Mouse (Mus musculus) Muller cell, postnatal 12 days (primary cell): Measurements from ENCODE around the gene Gm28048.

ENCODE experiments used
- DNase-seq: peaks from one replicate; pipeline ENCODE4 v3.0.0-alpha.2; 2015; ENCODE audit errors: inconsistent ontology term

The Gm28048 gene

DNA sequence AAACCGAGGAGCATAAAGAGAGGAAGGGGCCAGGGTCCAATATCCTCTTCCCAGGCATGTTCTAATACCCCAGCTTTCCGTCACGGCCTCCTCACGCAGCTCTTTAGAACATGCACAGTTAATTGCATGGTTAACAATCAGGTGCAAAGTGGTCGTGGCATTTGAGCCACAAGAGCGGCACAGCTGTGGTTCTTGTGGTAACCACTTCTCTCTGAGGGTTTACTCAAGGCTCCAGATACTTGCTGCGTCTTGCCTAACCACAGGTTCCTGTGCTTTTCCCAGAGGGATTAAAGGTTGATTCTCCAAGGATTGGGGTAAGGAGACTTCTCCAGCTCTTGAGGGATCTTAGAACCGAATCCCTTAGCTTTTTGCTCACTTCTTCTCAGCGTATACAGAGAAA, 90.6 kb downstream of the Gm28048 start:
- no peak for DNase-seq

DNA sequence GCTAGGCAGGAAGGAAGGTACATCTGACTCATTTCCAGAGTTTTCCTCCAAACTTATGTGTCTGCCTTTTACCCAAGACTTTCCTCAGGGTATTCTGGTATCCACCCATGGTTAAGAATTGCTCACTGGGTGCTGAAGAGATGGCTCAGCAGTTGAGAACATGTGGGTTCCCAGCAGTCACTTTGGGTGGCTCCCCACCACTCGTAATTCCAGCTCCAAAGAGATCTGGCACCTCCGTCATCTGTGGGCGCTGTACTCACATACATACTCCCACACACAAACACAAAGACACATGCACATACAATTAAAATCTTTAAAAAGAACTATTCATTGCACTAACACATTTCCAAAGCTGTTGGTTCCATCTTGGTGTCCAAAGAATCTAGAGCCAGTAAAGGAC, 92.7 kb downstream of the Gm28048 start:
- DNase-seq: no peak

DNA sequence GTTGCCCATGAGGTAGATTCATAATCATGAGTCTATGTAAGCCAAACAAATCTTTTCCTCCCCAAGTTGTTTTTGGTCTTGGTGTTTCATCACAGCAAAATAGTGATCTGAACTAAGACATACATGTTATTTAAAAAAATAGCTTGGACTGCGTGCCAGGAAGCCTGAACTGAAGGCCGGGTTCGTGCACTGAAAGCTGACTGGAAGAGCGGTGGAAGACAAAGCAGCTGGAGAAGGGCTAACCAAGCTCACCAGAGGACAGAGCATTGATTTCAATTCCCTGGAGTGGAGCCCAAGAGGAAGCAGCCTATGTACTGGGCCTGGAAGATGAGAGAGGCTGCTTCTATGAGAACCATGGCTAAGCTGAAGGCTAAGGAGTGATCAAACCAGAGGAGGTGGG, 94.9 kb downstream of the Gm28048 start:
- DNase-seq: no peak

DNA sequence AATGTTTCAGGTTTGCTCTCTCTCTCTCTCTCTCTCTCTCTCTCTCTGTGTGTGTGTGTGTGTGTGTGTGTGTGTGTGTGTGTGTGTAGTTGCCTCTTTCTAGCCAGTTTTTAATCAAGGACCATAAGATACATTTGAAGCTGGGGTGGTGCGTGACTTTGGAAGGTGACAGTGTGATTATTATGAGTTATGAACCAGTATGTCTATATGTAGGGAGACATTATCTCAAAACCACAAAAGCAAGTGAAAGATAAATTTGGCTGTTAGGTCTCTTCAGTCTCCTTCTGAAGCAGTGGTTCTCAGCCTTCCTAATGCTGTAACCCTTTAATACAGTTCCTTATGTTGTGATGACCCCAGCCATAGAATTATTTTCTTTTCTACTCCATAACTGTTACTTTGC, 96.5 kb downstream of the Gm28048 start:
- DNase-seq: no peak

DNA sequence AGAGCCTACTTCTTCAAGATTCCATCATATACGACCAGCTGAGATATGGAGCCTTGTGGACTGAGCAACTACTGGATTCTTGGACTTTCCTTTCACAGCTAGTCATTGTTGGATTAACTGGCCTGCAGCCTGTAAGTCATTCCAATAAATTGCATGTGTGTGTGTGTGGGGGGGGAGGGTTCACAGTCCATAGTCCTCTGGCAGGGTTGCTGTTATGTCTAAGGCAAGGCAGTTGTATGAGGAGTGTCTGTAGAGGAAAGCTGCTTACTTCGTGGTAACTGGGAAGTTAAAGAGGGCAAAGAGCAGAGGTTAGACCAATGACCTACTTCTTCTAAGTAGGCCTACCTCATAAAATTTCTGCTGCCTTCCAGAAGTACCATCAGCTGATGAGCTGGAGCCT, 98.2 kb downstream of the Gm28048 start:
- DNase-seq: no peak

DNA sequence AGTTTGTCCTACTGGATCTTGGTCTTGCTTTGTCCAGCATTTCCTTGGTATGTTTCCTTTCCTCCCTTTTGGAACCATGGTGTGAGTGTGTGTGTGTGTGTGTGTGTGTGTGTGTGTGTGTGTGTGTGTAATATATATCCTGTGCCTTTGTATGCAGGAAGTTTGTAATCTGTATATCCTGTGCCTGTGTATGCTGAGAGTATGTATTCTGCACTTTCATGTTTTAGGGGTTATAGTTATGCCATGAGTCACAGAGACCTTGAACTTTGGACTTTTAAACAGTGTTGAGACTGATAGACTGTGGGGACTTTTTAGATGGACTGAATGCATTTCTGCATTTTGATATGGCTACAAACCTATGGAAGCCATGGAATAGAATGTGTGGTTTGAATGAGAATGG, 99.0 kb downstream of the Gm28048 start:
- no peak for DNase-seq

DNA sequence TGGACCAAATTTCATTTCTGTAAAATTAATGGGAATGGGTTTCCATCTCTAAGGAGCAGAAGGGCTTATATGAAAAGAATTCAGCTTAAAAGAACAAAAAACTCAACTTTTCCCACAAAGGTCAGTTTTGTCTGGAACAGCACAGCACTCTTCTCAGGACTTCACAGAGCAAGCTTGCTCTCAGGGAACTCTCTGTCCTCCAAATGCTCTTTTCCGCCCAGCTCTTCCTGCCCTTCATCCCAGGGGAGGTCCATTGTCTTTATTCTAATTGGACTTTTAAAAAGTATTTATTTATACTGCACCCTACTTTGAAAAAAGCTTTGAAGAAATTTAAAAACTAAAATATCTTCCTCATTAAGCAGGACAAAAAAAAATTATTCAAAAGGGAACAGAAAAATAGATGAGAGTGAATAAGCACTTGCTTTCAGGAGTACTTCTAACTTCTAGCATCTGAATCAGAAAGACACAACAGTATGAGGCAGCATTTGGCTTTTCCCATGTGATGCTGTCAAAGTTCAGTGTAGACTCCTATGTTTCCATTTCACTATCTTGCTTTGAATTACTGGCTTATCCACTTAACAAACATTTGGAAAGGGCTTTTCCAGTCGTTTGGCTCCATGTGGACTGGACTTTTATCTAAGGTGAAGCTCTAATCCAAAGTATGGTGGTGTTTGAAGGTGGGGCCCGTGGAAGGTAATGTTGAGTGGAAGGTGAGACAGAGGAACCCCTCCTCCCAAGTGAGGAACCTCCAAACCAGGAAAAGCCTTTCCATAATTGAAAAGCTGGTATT, 101.3 kb downstream of the Gm28048 start:
- DNase-seq: no peak

DNA sequence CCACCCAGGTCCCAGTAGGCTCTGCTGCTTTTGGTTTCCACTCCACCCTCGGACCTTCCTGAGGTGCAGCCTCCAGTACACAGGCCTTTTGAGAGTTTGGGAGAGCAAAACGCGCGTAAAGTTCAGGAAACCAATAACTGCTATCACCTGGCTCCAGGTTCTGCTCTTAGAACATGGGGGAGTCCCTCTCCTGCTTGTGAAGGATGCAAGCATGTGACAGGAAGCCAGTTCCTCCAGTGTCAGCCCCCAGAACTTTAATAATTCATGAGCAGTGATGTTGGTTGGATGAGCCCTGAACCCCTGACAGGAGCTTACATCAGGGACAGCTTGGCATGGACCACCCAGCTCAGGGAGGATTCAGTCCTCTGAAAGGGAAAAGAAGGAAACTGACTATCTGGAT, 102.2 kb downstream of the Gm28048 start:
- no peak for DNase-seq

DNA sequence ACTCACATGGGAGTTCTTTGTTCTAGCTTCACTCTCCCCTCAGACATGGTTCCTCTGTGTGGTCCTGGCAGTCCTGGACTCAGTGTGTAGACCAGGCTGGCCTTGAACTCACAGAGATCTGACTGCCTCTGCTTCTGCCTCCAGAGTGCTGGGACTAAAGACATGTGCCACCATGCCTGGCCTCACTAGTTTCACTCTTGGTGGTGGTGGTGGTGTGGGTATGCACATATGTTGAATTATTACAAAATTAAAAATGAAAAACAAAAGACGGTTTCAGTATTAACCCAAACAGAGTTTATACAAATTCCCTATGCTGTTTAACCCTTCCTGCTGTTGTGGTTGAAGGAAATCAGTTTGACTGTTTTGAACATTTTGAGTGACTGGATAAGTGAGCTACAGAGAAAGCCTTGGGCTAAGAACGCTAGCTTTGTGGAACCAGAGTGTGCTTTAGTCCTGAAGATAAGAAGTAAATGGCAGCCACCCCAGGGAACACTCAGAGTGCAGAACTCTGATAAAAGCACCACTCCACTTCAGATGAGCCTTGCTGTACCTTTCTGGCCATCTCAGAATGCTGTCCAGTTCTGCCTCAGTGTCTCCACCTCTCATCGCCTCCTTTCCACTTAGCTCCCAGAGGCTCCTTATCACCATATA, 105.1 kb downstream of the Gm28048 start:
- DNase-seq: no peak

DNA sequence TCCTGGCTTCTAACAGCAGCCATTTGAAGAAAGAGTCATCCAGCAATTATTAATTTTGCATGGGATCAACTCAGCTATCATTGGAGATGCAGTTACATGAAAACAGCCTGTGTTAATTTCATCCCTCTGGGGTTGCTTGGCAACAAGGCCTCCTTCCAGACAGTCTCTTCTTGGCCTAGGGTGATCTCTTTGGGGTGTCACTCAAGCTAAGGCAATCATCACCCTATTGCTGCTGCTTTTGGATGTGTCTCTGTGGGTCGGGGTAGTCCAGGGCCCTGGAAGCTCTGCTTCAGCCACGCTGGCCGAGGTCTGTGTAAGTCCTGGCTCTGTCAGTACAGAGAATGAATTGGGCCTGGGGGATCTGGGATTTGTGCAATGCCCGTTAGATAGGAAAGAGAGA, 106.6 kb downstream of the Gm28048 start:
- DNase-seq: no peak

DNA sequence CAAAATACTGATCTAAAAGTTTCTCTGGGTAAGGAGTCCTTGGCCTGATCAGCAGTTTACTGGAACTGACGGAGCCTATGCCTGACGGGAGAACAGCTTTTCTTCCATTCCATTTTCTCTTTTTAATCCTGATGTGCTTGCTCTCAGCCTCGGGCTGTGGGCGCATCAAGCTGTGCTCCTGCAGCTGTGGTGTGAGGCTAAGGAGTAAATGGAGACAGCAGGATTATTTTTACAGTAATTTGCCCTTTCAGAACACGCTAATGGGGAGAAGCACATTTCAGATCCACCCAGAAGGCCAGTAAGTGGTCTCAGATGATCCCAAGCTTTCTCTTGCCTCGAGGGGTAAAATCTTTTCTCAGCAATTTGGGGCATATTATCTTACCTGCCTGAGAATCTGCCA, 107.1 kb downstream of the Gm28048 start:
- no peak for DNase-seq

DNA sequence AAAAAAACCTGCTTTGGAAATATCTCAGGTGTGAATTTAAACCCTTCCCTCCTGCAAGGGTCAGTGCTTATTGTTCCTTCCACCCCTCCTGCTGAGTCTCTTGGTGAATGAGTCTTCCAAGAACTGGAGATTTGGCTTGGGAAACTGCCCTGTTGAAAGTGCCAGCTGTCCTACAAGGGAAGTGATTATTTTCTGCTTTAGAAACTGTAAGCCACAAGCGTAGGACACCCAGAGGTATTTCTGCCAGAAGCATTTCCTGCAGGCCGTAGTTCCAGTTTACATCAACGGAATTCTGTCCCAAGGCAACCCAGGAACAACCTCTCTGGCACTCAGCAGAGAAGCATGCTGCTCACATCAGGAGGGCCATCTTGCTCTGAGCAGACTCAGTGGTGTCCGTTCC, 108.5 kb downstream of the Gm28048 start:
- DNase-seq: peak; percentile 76

DNA sequence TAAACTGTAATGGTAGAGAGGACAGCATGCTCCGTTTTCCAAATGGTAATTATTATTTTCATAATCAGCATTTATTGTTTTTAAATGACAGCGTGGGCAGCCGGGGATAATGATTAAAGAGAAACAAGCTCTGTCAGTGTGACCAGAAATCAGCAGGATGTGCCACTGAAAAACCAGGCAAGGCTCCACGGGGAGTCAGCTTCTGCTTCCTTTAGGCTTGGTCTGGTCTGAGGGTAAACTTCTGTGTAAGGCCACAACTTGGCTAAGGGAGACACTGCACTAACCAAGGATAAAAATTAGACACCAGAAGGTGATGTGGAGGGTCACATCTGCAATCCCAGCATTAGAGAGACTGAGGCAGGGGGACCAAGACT, 109.6 kb downstream of the Gm28048 start:
- no peak for DNase-seq

DNA sequence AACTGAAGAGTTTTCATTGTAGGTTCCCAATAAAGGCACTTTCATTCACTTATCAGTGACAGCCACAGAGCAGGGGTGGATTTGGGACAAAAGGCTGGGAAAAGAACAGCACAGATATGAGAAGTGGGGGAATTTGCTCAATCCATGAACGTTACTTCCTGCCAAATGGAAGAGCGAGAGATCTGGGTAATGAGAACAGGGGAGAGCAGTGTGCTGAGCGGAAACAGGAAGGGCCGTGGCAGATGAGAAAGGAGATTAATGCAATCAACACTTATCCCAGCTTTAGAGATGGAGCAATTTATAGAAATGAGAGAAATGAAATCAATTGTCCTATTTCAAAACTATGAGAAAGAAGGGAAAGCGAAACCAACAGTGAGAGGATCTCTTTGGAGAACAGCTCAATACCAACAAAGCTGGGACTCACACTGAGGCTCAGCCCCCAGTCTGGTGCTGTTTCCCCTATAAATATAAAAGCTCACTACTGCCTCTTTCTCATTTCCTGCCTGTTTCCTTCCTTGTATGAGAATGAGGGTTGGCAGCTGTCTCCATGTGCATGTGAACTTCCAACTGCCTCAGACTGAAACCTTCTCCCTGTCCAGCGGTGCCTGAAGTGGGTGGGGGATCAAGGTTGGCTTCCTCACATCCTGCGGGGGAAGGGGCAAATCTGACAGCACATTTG, 110.1 kb downstream of the Gm28048 start:
- DNase-seq: no peak

DNA sequence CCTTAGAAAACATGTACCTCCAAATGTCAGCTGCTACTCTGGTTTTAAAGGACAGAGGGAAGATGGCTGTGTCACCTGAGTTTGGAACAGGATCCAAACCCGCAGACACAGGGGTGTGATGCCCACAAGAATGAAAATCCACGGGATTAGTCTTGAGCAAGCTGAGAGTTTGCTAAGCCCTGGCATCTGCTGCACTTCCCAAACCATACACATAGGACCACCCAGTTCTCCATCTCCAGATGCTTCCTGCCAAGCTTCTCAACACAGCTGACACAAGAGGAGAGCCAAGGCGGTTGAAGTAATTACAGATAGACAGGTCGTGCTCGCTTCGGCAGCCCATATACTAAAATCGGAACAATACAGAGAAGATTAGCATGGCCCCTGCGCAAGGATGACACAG, 113.3 kb downstream of the Gm28048 start:
- DNase-seq: no peak

DNA sequence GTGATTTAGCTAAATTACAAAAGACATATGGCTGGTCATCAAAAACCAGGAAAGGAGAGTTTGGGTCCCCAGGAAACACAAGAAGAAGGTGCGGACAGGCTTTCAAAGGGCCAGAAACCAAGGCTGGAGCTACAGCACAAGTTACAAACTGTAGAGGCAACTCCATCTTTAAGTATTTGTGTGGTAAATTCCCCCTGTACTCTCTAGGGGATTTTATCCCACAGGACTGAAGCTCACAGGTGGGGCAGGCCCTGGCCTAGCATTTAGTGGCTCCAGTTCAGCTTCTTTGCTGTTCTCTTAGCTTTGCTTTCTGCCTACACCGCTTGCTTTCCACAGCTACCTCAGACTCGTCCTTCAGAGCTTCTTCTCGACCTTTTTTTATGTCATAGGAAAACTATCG, 114.2 kb downstream of the Gm28048 start:
- no peak for DNase-seq

DNA sequence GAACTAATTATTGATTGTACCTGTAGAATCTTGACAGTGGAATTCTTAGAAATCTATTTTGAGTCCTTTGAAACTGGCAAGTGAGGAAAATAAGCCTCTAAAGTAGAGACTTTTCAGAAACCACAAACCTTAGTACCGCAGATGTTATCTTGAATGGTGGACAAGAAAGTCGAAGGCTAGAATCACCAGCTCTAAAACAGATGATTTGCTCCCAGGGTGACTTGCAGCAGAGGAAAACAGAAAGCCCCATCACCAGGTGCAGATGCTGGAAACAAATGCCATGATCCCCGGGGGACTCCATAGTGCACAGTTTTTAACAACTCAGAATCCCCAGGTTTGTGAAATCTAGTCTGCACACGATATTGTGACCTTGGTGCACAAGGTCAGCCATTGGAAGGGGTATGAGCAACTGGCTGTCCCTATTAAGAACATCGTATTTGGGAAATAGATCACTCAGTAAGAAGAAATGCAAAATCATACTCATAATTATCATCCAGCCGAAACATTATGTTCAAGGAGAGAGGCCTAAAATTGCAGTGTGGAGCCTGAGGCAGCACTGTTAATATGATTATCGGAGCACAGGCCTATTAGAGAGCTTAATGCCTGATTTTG, 116.1 kb downstream of the Gm28048 start:
- DNase-seq: no peak

DNA sequence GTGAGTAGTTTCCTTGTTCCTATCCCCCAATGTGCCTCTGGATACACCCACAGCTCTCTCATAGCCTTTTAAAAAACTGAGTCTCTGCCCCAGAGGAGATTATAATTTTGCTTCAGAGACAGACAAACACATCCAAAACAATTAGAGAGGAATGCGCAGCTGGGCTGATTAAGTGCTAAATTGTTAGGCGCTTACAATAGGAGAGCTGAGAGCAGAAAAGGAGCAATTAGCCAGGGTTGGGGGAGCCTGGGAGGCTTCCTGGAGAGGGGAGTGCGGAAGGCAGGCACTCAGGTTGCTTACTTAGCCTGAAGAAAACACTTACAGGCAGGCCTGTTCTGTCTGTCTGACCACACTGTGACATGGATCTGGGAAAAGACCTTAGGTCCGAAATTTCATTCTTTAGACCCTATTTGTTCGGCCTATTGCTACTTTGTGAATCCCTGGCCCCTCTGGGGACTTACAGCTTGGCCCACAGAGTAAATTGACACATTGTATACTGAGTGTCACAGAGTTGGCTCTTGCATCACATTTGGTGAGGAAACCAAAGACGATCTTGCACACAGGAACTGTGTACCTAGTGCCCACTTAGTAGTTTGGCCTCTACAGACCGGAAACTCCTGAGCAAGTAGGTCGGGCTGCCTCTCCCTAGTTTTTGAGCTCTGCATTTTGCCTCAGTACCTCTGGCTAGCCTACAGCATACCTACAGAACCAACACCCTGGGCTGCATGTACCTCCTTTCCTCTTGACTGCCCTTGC, 117.4 kb downstream of the Gm28048 start:
- DNase-seq: peak; percentile 84

DNA sequence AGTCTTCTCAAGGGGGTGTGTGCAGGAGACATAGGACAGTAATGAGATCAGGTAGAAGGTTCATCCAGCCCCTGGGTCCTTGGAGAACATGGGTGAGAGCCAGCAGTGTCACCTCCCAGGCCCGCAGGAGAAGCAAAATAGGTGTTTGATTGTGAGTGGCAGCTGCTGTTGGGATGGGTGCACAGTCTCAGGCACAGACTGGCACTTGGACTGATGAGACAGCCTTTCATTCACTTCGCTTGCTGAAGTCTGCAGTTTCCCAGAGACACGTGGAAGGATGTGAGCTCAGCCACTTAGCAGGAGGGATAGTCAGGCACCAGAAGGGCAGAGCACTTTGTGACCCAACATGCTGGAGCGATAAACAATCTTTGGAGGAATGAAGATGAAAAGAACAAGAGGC, 118.3 kb downstream of the Gm28048 start:
- DNase-seq: no peak

DNA sequence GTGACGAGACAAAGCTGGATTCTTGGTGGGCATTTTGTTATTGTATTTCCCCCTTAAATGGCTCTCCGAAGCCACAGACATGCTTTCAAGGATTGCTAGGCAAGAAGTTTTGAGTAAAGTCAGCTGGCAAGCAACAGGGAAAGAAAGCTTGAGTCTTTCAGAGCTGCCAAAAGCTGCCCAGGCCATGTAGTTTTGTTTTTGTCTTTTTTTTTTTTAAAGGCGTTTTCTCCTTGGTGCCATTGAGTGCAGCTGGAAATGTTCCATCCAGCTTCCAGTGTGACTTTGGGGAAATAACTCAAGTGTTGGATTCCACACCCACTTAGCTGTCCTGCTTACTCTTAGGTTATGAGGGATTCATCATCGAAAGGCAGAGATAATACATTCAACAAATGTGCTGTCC, 120.6 kb downstream of the Gm28048 start:
- DNase-seq: no peak

DNA sequence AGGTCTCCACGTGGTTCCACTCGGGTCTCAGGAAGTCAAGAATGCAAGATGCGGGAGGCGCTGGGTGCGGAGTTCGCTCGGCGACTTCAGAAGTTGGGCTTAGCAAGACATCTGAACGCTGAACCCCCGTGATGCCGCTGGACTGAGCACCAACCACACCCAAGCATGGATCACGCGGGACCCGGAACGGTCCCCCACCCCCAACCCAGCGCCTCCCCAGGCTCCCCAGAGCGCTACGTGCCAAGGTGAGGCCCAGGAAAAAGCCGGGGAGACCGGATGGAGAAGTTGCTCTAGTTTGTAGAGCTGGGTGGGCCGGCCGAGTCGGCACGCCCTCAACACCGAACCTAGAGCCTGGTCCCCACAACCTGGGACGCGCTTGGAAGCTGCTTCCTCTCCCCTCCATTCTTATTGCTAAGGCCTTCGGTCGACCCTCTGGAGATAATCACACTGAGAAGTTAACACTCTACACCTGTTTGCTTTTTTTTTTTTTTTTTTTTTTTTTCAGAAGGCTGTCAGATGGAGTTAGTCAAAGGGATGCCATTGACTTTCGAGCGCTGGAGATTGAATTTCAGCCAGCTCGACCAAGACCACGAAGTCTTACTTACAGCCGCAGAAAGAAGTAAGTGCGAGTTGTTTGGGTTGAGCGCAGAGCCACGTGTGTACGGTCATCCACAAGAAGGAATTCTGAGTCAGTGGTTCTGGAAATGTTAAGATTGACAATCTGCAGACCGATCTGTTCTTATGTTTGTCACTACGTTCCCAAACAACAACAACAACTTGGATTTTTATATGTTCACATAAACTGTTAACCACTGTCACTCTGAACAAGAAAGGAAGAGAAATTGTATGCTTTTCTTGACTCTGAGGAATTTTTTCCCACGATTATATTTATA, 121.3 kb downstream of the Gm28048 start, which contains the start of gene B3gnt2:
Gene B3gnt2 (minus strand): TSS at position 627 of the 893 bp plus-strand sequence.
- DNase-seq: no peak
